Comparison of ENCODE assay signal across 11 mouse cellular contexts in genomic region chr14:33579771-33580484, GRCm38 (mm10). TPM values are rescaled to one million over a fixed set of nuclear protein-coding genes. Genes with fewer than 3 reads are reported as not detected.
DNase-seq lines count a peak whose midpoint lies in the region; ATAC-seq and TF ChIP-seq lines count a peak whose summit lies in the region.
"Had no signal": no experiment of that assay in that cellular context is flagged by ENCODE, and none has a peak within 500 bp of the region (broad histone marks: within the 10 kb centered on the region; RNA-seq: fewer than 3 reads in every experiment).

No protein-coding gene starts in this region.

- peak; percentile 17 for DNase-seq in hindbrain, postnatal 0 days (ENCODE audit: low spot score)
- no peak for DNase-seq in hindbrain, embryonic 10.5 days (ENCODE audit: low spot score)
- DNase-seq in right cerebral cortex, adult 18-20 months: peak; percentile 54
- no peak for DNase-seq in right cerebral cortex, postnatal 4 days
- peak in 1 of 2 experiments; percentile 14 for DNase-seq in left cerebral cortex, adult 2 months (ENCODE audit: extremely low spot score in 1 of 2, low spot score in 2 of 2)
- no peak for DNase-seq in c-Kit-positive CD71-positive TER-119-positive erythroid progenitor cells, embryonic 14.5 days (ENCODE audit: low spot score)
- DNase-seq: kidney, postnatal 10 days; lung, adult 18-20 months; thymus, postnatal 25 days had no signal

- WGBS in hindbrain, postnatal 0 days: 58% methylated on average over 7 of the region's 7 CpGs
- WGBS in hindbrain, embryonic 10.5 days: 69% methylated on average over 7 of the region's 7 CpGs

- no peak overlapping the region for H3K4me3 ChIP-seq in hindbrain, postnatal 0 days (ENCODE audit: low read length)
- no peak overlapping the region for H3K4me3 ChIP-seq in hindbrain, embryonic 10.5 days
- no peak overlapping the region for H3K4me3 ChIP-seq in left cerebral cortex, adult 2 months
- H3K4me3 ChIP-seq: erythroblast, embryonic 14.5 days had no signal

- no peak overlapping the region for H3K4me2 ChIP-seq in hindbrain, postnatal 0 days (ENCODE audit: low read depth, low read length)

- intact Hi-C loops in left cerebral cortex, adult 2 months (cut with DNase I): loop anchor here (2.0 to 5.0 kb wide), 3 partner anchors 59 to 198 kb away; partner anchors contain the start of gene Mapk8

- no peak overlapping the region for H3K9ac ChIP-seq in hindbrain, postnatal 0 days (replicated peaks; ENCODE audit: low read length)

- no peaks in the 10 kb centered on the region for H3K9me3 ChIP-seq in hindbrain, postnatal 0 days (ENCODE audit: low read length)
- no peaks in the 10 kb centered on the region; the same call in 1 of the 2 replicates for H3K9me3 ChIP-seq in hindbrain, embryonic 10.5 days

- H3K27ac ChIP-seq in hindbrain, postnatal 0 days: no peak overlapping the region
- H3K27ac ChIP-seq in hindbrain, embryonic 10.5 days: no peak overlapping the region
- no peak overlapping the region for H3K27ac ChIP-seq in left cerebral cortex, adult 2 months

- H3K36me3 ChIP-seq in hindbrain, postnatal 0 days (ENCODE audit: insufficient read depth, low read length): no peaks in the 10 kb centered on the region
- no peaks in the 10 kb centered on the region for H3K36me3 ChIP-seq in hindbrain, embryonic 10.5 days

- peak; percentile 35 for TF ChIP-seq CTCF in hindbrain, postnatal 0 days (IDR thresholded peaks at IDR 0.05; ENCODE audit: low read depth)
- TF ChIP-seq CTCF in left cerebral cortex, adult 2 months (IDR thresholded peaks at IDR 0.05): peak; percentile 57

- H3K4me1 ChIP-seq in hindbrain, postnatal 0 days (ENCODE audit: insufficient read depth, low read length): no peaks in the 10 kb centered on the region
- H3K4me1 ChIP-seq in hindbrain, embryonic 10.5 days (replicated peaks): no peaks in the 10 kb centered on the region

- ATAC-seq in hindbrain, postnatal 0 days: no peak
- ATAC-seq in cerebellum, adult (ENCODE audit: insufficient number of reproducible peaks, low FRiP score, low TSS enrichment): no peak

- H3K27me3 ChIP-seq in hindbrain, postnatal 0 days (ENCODE audit: insufficient read depth, low read length): no peaks in the 10 kb centered on the region
- no peaks in the 10 kb centered on the region for H3K27me3 ChIP-seq in hindbrain, embryonic 10.5 days (ENCODE audit: insufficient read depth, poor library complexity, severe bottlenecking)

RNA-seq across cellular contexts. Expression of gene Ptpn20, which starts 9.1 kb away (rescaled TPM):
- total RNA-seq in hindbrain, postnatal 0 days (2014; rRNA removed): 0.14 and 0.42 TPM in 2 replicates
- 0.37 and 0.44 TPM in 2 replicates for polyA plus RNA-seq in hindbrain, postnatal 0 days (2015; fragmentation: Nextera tagmentation; extraction: Ambion mirVana)
- 0.14 TPM in 1 of 2 replicates, not detected in the other for polyA plus RNA-seq in hindbrain, embryonic 10.5 days (2016; fragmentation: Nextera tagmentation; extraction: Ambion mirVana)
- under 1 TPM; 0.49 to 0.63 TPM for total RNA-seq in left cerebral cortex, adult 2 months (2021)

Comparison
In these comparisons a context has a peak if more than half of its experiments do, and no peak if none do; other contexts are left out.
1. DNase-seq: peak in hindbrain, postnatal 0 days (single experiment) and right cerebral cortex, adult 18-20 months (single experiment); none in hindbrain, embryonic 10.5 days (single experiment), right cerebral cortex, postnatal 4 days (single experiment) and c-Kit-positive CD71-positive TER-119-positive erythroid progenitor cells, embryonic 14.5 days (single experiment).